Mouse (Mus musculus): Measurements from ENCODE around the gene Gm10134. TPM values are rescaled to one million over a fixed set of nuclear protein-coding genes. Genes with fewer than 3 reads are reported as not detected.
"Not testable (repeated sequence)": the region's sequence is repeated elsewhere in the genome, so short reads cannot be mapped to it uniquely, and the experiment has no call there.

Gene Gm10134
- 0.55 and 1.6 TPM in 2 replicates for polyA plus RNA-seq (2012; rRNA removed)

GRCm38 (mm10) chr2:28505795-28506194 is at the start of gene Gm10134:
Gene Gm10134 (plus strand): TSS chr2:28506095.
- no peak for DNase-seq (ENCODE audit: low spot score)

GRCm38 (mm10) chr2:28456616-28457015 is 49.3 kb upstream of the Gm10134 start:
- DNase-seq (ENCODE audit: low spot score), result no peak

- no peak for DNase-seq (ENCODE audit: low spot score)
Measured at GRCm38 (mm10) chr2:28463919-28464318, 42.0 kb upstream of the Gm10134 start.

GRCm38 (mm10) chr2:28464919-28465318 is 41.0 kb upstream of the Gm10134 start:
- no peak for DNase-seq (ENCODE audit: low spot score)

- DNase-seq (ENCODE audit: low spot score), result peak; percentile 39
Measured at GRCm38 (mm10) chr2:28465836-28466518, 39.9 kb upstream of the Gm10134 start, which contains the start of gene 1700007K13Rik. Gene 1700007K13Rik (minus strand): TSS chr2:28466332.

GRCm38 (mm10) chr2:28467860-28468485 is 37.9 kb upstream of the Gm10134 start, which contains the start of gene Mrps2:
Gene Mrps2 (plus strand): TSS chr2:28468066.
- peak; percentile 82 for DNase-seq (ENCODE audit: low spot score)

- DNase-seq (ENCODE audit: low spot score), result no peak
Measured at GRCm38 (mm10) chr2:28468486-28469225, 37.2 kb upstream of the Gm10134 start.

- DNase-seq (ENCODE audit: low spot score), result no peak
Measured at GRCm38 (mm10) chr2:28469461-28469860, 36.4 kb upstream of the Gm10134 start.

- no peak for DNase-seq (ENCODE audit: low spot score)
Measured at GRCm38 (mm10) chr2:28470591-28470990, 35.3 kb upstream of the Gm10134 start.

- DNase-seq (ENCODE audit: low spot score), result not testable (repeated sequence)
Measured at GRCm38 (mm10) chr2:28472011-28472410, 33.9 kb upstream of the Gm10134 start.

- DNase-seq (ENCODE audit: low spot score), result not testable (repeated sequence)
Measured at GRCm38 (mm10) chr2:28477993-28478392, 27.9 kb upstream of the Gm10134 start.

GRCm38 (mm10) chr2:28479208-28480204 is 26.4 kb upstream of the Gm10134 start:
- DNase-seq (ENCODE audit: low spot score), result no peak

- no peak for DNase-seq (ENCODE audit: low spot score)
Measured at GRCm38 (mm10) chr2:28483861-28484260, 22.0 kb upstream of the Gm10134 start.

- no peak for DNase-seq (ENCODE audit: low spot score)
Measured at GRCm38 (mm10) chr2:28494521-28494920, 11.4 kb upstream of the Gm10134 start.

- no peak for DNase-seq (ENCODE audit: low spot score)
Measured at GRCm38 (mm10) chr2:28495207-28495756, 10.6 kb upstream of the Gm10134 start.

GRCm38 (mm10) chr2:28495801-28496595 is 9.9 kb upstream of the Gm10134 start:
- DNase-seq (ENCODE audit: low spot score), result no peak

GRCm38 (mm10) chr2:28496671-28497070 is 9.2 kb upstream of the Gm10134 start, which contains the start of gene Gbgt1:
Gene Gbgt1 (plus strand): TSS chr2:28496891.
- DNase-seq (ENCODE audit: low spot score), result no peak

GRCm38 (mm10) chr2:28497561-28497960 is 8.3 kb upstream of the Gm10134 start:
- DNase-seq (ENCODE audit: low spot score), result no peak

- no peak for DNase-seq (ENCODE audit: low spot score)
Measured at GRCm38 (mm10) chr2:28498431-28498830, 7.5 kb upstream of the Gm10134 start.

- no peak for DNase-seq (ENCODE audit: low spot score)
Measured at GRCm38 (mm10) chr2:28502987-28503386, 2.9 kb upstream of the Gm10134 start.

Measured in urinary bladder, adult 2 months (tissue).